24 mouse cellular contexts compared by ENCODE assay signal in genomic region chr9:51653376-51654292, GRCm38 (mm10).
DNase-seq lines count a peak whose midpoint lies in the region; ATAC-seq and TF ChIP-seq lines count a peak whose summit lies in the region.
"Had no signal": no experiment of that assay in that cellular context is flagged by ENCODE, and none has a peak within 500 bp of the region (broad histone marks: within the 10 kb centered on the region; RNA-seq: fewer than 3 reads in every experiment).

No protein-coding gene starts in this region.

- WGBS in forebrain, embryonic 12.5 days: 68% methylated on average over 4 of the region's 4 CpGs
- WGBS in forebrain, postnatal 0 days: 42% methylated on average over 4 of the region's 4 CpGs
- WGBS in midbrain, embryonic 14.5 days: 60% methylated on average over 4 of the region's 4 CpGs
- WGBS in midbrain, embryonic 13.5 days: 75% methylated on average over 4 of the region's 4 CpGs
- WGBS in forebrain, embryonic 15.5 days: 38% methylated on average over 4 of the region's 4 CpGs

- DNase-seq in forebrain, postnatal 0 days: no peak
- DNase-seq in midbrain, embryonic 14.5 days: peak; percentile 56
- no peak for DNase-seq in ovary, postnatal 36 days (ENCODE audit: low spot score)
- no peak for DNase-seq in kidney, adult 9 months
- DNase-seq: cerebellum, adult 8-10 months; gastrocnemius, postnatal 25 days; kidney, adult 18-20 months; kidney, postnatal 10 days; layer of hippocampus, postnatal 36 days; right cerebral cortex, postnatal 25 days; thymus, adult 18-20 months; thymus, postnatal 4 days had no signal

- H3K9ac ChIP-seq in forebrain, embryonic 12.5 days: no peak overlapping the region
- no peak overlapping the region for H3K9ac ChIP-seq in forebrain, postnatal 0 days
- no peak overlapping the region for H3K9ac ChIP-seq in midbrain, embryonic 14.5 days (replicated peaks; ENCODE audit: low read length)
- H3K9ac ChIP-seq in midbrain, embryonic 13.5 days (replicated peaks): no peak overlapping the region
- no peak overlapping the region for H3K9ac ChIP-seq in forebrain, embryonic 15.5 days (replicated peaks)
- H3K9ac ChIP-seq: embryonic facial prominence, embryonic 13.5 days; limb, embryonic 13.5 days; liver, embryonic 14.5 days; lung, embryonic 15.5 days; midbrain, embryonic 12.5 days; stomach, embryonic 15.5 days had no signal

- ATAC-seq in forebrain, embryonic 12.5 days (ENCODE audit: low FRiP score): peak; percentile 33; the same call in 1 of the 2 replicates
- no peak for ATAC-seq in forebrain, postnatal 0 days
- ATAC-seq in midbrain, embryonic 14.5 days (ENCODE audit: low FRiP score, low TSS enrichment): no peak
- ATAC-seq in midbrain, embryonic 13.5 days: no peak
- peak; percentile 67 for ATAC-seq in forebrain, embryonic 15.5 days (replicated peaks)

- H3K4me1 ChIP-seq in forebrain, embryonic 12.5 days: no peaks in the 10 kb centered on the region
- H3K4me1 ChIP-seq in forebrain, postnatal 0 days (ENCODE audit: insufficient read depth): no peaks in the 10 kb centered on the region
- no peaks in the 10 kb centered on the region for H3K4me1 ChIP-seq in midbrain, embryonic 14.5 days (ENCODE audit: control insufficient read depth, insufficient read depth, low read length)
- H3K4me1 ChIP-seq in midbrain, embryonic 13.5 days (replicated peaks): no peaks in the 10 kb centered on the region
- no peaks in the 10 kb centered on the region for H3K4me1 ChIP-seq in forebrain, embryonic 15.5 days
- H3K4me1 ChIP-seq: embryonic facial prominence, embryonic 13.5 days; lung, embryonic 15.5 days; midbrain, embryonic 12.5 days; stomach, embryonic 15.5 days had no signal

- no peaks in the 10 kb centered on the region for H3K9me3 ChIP-seq in forebrain, embryonic 12.5 days
- H3K9me3 ChIP-seq in forebrain, postnatal 0 days (ENCODE audit: low read length): no peaks in the 10 kb centered on the region
- peaks cover 3% of the 10 kb centered on the region; the same call in 1 of the 2 replicates for H3K9me3 ChIP-seq in midbrain, embryonic 14.5 days (ENCODE audit: control insufficient read depth, low read length)
- H3K9me3 ChIP-seq in midbrain, embryonic 13.5 days: no peaks in the 10 kb centered on the region
- no peaks in the 10 kb centered on the region for H3K9me3 ChIP-seq in forebrain, embryonic 15.5 days
- H3K9me3 ChIP-seq: lung, embryonic 15.5 days; midbrain, embryonic 12.5 days; stomach, embryonic 15.5 days had no signal

- H3K27me3 ChIP-seq in forebrain, embryonic 12.5 days: 0 out of 2 replicates have a peak, but pooled peaks cover 4% of the 10 kb centered on the region
- no peaks in the 10 kb centered on the region for H3K27me3 ChIP-seq in forebrain, postnatal 0 days (ENCODE audit: insufficient read depth, low read length)
- no peaks in the 10 kb centered on the region for H3K27me3 ChIP-seq in midbrain, embryonic 14.5 days (ENCODE audit: control insufficient read depth, insufficient read depth, low read length)
- H3K27me3 ChIP-seq in midbrain, embryonic 13.5 days: no peaks in the 10 kb centered on the region
- H3K27me3 ChIP-seq in forebrain, embryonic 15.5 days: no peaks in the 10 kb centered on the region
- H3K27me3 ChIP-seq: CH12.LX; embryonic facial prominence, embryonic 13.5 days; limb, embryonic 13.5 days; lung, embryonic 15.5 days; midbrain, embryonic 12.5 days; stomach, embryonic 15.5 days had no signal

- H3K4me3 ChIP-seq in forebrain, embryonic 12.5 days (replicated peaks): no peak overlapping the region
- no peak overlapping the region for H3K4me3 ChIP-seq in forebrain, postnatal 0 days (ENCODE audit: low read depth, low read length)
- H3K4me3 ChIP-seq in midbrain, embryonic 14.5 days (replicated peaks; ENCODE audit: low read depth, low read length): no peak overlapping the region
- no peak overlapping the region for H3K4me3 ChIP-seq in midbrain, embryonic 13.5 days (replicated peaks)
- H3K4me3 ChIP-seq in forebrain, embryonic 15.5 days: no peak overlapping the region
- H3K4me3 ChIP-seq: embryonic facial prominence, embryonic 13.5 days; layer of hippocampus, adult 2 months; limb, embryonic 13.5 days; lung, embryonic 15.5 days; midbrain, embryonic 12.5 days; stomach, embryonic 15.5 days had no signal

- no peak overlapping the region for H3K4me2 ChIP-seq in forebrain, embryonic 12.5 days
- H3K4me2 ChIP-seq in forebrain, postnatal 0 days (ENCODE audit: low read depth): no peak overlapping the region
- no peak overlapping the region for H3K4me2 ChIP-seq in midbrain, embryonic 14.5 days (ENCODE audit: low read length)
- no peak overlapping the region for H3K4me2 ChIP-seq in midbrain, embryonic 13.5 days (replicated peaks)
- H3K4me2 ChIP-seq in forebrain, embryonic 15.5 days (replicated peaks): no peak overlapping the region
- H3K4me2 ChIP-seq: embryonic facial prominence, embryonic 13.5 days; limb, embryonic 13.5 days; lung, embryonic 15.5 days; midbrain, embryonic 12.5 days; stomach, embryonic 15.5 days had no signal

- no peaks in the 10 kb centered on the region for H3K36me3 ChIP-seq in forebrain, embryonic 12.5 days (replicated peaks)
- no peaks in the 10 kb centered on the region for H3K36me3 ChIP-seq in forebrain, postnatal 0 days (ENCODE audit: insufficient read depth)
- H3K36me3 ChIP-seq in midbrain, embryonic 14.5 days (ENCODE audit: control insufficient read depth, insufficient read depth, low read length): no peaks in the 10 kb centered on the region
- no peaks in the 10 kb centered on the region for H3K36me3 ChIP-seq in midbrain, embryonic 13.5 days
- no peaks in the 10 kb centered on the region for H3K36me3 ChIP-seq in forebrain, embryonic 15.5 days
- H3K36me3 ChIP-seq: embryonic facial prominence, embryonic 13.5 days; limb, embryonic 13.5 days; lung, embryonic 15.5 days; midbrain, embryonic 12.5 days; stomach, embryonic 15.5 days had no signal

- H3K27ac ChIP-seq in forebrain, embryonic 12.5 days: no peak overlapping the region
- no peak overlapping the region for H3K27ac ChIP-seq in forebrain, postnatal 0 days (ENCODE audit: low read depth, low read length)
- H3K27ac ChIP-seq in midbrain, embryonic 14.5 days (replicated peaks; ENCODE audit: low read depth, low read length): no peak overlapping the region
- no peak overlapping the region; the same call in 1 of the 2 replicates for H3K27ac ChIP-seq in midbrain, embryonic 13.5 days
- no peak overlapping the region for H3K27ac ChIP-seq in forebrain, embryonic 15.5 days (replicated peaks)
- H3K27ac ChIP-seq: embryonic facial prominence, embryonic 13.5 days; layer of hippocampus, adult 2 months; limb, embryonic 13.5 days; liver, embryonic 14.5 days; lung, embryonic 15.5 days; macrophage; midbrain, embryonic 12.5 days; stomach, embryonic 15.5 days had no signal

- TF ChIP-seq CTCF in forebrain, postnatal 0 days (IDR thresholded peaks at IDR 0.05; ENCODE audit: low read depth): no peak

Comparison
In these comparisons a context has a peak if more than half of its experiments do, and no peak if none do; other contexts are left out.
1. ATAC-seq: peak in forebrain, embryonic 12.5 days (single experiment) and forebrain, embryonic 15.5 days (single experiment); none in forebrain, postnatal 0 days (single experiment), midbrain, embryonic 14.5 days (single experiment) and midbrain, embryonic 13.5 days (single experiment).